Mouse (Mus musculus): ENCODE measurements around the gene Hand2.

GRCm38 (mm10) chr8:57324091-57324490 lies 3.3 kb downstream of the Hand2 start:
- TF ChIP-seq CTCF (IDR thresholded peaks at IDR 0.05; ENCODE audit: control insufficient read depth, insufficient read depth, low read length), result no peak
- TF ChIP-seq POLR2A (IDR thresholded peaks at IDR 0.05; ENCODE audit: borderline replicate concordance, control insufficient read depth, low read depth, low read length), result no peak

Data from bone marrow, adult 2 months (tissue).